Mouse (Mus musculus) right cerebral cortex, adult 2 months (tissue): ENCODE data around the gene Prkca.

Source experiments
- DNase-seq, 2 experiments: peaks; one replicate each; pipeline ENCODE4 v3.0.0; 2021 to 2022; ENCODE audit warnings: low spot score in 2 of 2

Gene Prkca

DNA sequence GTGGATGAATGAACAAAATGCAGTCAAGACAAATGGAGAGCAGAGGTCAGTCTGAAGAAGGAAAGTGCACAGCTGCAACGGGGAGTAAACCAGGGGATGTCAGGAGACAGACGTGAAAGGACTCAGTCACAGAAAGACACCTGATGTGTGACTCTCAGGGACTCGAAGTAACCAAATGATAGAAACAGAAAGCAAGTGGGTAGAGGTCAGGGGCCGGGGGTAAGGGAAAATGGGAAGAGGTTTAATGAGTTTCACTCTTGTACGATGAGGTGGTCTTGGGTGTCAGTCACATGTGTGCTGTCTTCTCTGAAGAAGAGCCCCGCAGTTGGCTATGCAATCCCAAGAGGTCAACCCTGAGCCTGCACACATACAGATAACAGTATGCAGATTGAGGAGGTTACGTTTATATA lies 82.0 kb downstream of the Prkca start:
- DNase-seq, result no peak

DNA sequence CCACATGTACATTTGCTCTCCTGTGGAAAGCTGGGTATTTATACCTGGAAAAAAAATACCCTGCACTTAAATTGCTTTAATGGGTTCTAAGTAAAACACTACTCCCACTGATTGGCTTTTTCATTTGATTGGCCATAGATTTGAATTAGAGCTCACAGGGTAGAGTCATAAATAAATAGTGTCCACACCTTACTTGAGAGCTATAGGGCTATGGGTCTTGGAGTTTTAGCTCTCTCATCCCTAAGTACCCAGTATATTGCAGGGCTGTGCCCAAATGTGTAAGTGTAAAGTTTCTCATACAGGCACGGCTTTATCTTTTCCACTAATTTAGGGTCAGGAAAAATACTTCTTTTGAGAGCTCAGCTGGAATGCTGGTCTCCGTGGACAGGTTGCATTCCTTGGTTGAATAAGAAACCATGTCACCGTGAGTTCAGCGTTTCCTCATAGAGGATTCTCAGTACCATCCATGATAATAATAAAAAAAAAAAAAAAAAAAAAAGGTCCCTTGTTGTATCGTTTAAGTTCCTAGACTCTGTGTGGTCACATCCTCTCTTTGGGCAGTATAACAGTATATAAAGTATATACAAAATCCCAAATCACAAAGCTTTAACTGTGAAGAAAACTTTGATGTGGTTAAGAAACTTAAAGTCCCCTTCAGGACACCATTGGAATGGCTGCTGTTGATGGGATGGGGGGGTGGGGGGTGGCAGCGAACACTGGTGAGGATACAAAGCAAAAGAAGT lies 82.8 kb downstream of the Prkca start:
- DNase-seq, result no peak

DNA sequence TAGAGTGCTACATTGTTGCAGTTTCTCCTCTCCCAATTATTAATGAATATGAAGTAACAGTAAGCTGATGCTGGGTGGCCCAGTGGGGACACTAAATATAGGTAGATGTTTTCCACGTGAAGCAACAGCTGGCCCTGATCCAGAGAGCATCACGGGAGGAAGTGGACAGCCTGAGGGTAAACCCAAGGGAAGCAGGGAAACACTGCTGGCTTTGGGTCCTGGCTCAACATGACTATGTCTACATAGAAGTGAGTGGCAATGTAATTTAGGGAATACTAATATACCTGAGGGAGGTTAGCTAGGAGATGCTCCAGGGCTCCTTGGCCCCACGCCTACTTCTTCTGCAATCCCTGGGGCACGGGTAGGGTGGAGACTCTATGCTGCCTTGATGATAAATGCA lies 84.3 kb downstream of the Prkca start:
- no peak for DNase-seq

DNA sequence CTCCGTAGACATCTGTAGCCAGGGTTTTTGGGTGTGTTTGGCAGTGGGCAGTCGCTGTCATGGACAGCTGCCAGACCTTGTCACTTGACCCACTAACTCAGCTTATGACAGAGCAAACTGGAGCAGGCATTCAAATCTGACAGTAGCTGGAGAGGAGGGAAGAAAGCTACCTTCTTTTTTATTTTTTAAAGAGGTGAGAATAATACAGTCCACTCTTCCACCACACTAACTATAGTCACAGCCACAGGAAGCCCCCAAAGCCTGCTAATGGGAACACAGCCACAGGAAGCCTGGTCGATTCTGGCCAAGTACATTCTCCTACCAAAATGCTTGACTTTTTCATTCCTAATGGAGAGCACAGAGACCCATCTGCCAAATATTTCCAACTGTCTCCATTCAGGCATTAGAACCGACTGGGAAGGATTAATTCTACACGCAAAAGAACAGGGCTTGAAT lies 84.9 kb downstream of the Prkca start:
- no peak for DNase-seq

DNA sequence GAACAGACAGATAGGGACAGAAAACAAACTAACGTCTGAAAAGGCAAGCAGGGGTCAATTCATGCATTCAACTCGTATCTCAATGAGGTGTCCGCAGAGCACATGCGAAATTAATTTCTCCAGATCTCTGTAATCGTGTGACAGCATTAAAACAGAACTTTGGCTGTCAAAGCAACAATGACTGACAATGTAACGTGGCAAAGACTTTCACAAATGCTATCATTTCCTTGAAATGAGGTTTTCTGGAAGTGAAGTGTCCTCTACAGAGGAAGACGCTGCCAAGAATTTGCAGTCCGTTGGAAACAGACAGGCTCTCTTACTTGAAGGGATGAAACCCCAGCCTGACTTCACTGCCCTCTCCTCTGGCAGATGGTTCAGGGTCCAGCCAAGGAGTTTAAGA lies 85.8 kb downstream of the Prkca start:
- no peak for DNase-seq

DNA sequence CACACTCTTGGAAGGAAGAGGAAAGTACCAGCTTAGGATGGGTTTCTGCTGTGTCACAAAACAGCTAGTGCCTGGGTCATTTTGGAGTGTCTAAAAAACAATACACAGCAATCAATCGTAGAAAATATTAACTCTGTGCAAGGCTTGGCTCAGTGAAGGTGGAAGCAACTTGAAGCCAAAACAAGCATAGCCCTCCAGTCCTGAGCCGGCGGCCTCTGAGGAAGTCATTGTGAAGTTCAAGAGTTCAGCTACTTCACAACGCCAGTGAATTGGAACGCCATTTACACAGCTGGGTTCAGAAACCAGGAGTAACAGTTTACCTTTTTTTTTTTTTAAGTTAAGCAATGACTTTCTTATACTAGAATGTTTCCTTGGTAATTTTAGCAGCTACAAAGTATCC lies 89.0 kb downstream of the Prkca start:
- DNase-seq, result no peak

DNA sequence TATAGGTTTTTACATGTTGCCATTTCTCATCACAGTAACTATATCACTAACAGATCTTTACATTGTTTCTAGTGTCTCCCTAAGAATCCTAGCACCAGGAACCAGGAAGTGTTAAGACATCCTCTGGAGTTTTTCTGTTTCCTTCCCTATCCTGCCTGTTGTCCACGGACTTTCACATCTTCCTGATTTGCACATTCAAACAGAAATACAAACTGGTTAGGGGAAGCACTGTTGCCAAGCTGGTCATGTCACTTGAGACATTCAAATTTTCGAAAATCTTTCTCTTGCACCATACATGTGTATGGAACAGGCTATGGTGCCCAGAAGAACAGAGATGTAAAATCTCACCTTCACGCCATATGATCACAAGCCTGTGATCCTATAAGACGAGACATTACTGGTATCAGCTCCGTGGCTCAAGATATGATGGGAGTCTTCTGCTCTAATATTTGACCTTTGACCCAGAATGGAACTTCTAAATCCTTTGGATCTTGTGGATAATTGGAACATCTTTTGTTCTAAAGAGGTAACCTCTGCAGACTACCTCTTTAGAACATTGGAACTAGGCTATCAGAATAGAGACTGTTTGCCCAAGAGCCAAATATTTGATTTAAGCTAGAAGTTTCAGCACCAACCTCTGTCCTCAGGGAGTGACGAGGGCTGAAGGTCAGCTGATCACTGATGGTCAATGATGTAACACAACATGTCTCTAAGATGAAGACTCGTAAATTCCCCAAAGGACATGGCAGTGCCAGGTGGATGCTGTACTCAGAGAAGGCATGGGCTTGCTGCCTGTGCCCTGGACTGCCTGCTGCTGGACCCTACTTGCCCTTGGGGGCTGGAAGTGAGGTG lies 91.6 kb downstream of the Prkca start:
- DNase-seq, result no peak

DNA sequence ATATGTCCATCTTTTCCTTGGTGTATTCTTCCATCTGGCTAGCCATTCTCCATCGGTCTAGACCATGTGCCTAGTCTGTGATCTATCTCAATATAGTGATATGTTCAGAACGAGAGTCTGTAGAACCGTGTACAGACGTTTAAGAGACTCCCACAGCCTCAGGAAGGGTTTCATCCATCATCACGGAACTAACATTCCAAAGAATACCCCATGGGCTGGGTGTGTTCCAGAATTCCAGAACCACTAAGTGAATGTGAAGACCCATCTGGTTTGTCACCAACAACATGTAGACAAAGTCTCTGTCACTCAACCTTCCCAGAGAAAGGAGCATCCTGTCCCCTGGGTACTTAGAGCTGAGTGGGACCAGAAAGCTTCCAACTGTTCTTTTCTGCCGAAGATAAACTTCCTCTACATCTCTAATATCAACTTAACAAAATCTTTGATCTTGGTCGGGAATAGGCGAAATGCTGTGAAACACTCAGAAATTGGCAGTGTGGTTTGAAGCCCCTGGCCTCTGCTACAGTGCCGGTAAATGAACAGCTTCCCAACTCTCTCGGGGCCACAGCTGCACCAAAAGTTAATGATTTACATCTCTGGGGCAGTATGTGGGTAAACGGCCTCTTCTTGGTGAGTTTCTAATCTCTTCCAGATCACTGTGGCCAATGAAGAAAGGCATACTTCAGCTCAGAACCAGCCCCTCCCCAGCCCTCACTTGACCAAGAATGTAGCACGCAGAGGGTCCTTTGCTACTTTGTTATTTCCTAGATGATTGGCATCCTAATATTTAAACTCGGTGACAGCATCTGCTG lies 92.7 kb downstream of the Prkca start:
- no peak for DNase-seq

DNA sequence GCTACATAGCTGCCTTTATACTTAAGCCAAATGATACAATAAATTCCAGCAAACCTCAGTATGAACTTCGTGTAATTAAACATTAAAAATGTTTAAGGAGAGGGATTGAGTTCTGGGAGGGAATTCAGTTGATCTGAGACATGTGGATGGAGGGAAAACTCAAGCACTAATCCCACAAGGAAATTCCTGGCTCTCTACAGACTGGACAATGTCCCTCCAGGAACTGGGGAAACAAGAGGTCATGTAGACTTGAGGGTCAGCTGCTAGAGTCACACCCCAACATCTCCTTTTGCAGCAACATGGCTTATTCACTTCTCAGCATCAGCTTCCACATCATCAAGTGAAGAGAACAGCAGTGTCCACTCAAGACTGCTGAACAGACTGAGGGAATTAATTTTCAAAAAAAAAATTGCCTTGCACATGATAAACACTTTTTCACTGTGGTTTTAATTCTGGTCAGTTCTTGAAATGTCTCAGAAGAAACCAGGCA lies 93.5 kb downstream of the Prkca start:
- no peak for DNase-seq

DNA sequence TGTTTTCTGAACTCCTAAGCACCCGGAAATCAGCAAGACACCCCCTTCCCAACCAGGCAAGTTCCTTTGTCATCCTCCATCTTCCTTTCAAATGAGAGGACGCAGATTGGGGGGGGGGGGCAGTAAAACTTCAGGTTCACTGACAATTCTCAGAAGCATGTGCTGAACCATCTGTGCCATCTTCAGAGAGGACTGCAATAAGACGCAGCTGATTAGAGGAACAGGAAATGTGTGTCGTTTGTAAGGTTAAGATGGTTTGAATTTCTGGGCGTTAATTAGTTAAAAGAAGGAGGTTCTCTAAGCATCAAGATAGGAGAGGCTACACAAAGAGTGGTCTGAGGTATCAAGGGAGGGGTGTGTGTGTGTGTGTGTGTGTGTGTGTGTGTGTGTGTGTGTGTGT lies 94.2 kb downstream of the Prkca start:
- DNase-seq, result no peak

DNA sequence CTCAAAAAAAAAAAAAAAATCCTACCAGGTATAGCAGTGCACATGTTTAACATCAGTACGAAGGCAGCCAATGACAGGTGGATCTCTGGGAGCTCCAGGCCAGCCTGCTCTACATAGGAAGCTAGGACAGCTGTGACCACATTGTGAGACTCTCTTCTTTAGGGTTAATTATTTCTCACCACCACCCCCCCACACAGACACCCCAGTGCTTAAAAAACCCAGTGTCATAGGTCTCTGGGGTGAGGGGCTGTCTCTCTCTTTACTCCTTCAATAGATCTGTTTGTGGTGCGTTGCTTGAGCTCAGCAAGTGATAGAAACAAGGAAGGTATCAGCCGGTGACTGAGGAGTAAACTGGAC lies 94.7 kb downstream of the Prkca start:
- DNase-seq, result no peak

DNA sequence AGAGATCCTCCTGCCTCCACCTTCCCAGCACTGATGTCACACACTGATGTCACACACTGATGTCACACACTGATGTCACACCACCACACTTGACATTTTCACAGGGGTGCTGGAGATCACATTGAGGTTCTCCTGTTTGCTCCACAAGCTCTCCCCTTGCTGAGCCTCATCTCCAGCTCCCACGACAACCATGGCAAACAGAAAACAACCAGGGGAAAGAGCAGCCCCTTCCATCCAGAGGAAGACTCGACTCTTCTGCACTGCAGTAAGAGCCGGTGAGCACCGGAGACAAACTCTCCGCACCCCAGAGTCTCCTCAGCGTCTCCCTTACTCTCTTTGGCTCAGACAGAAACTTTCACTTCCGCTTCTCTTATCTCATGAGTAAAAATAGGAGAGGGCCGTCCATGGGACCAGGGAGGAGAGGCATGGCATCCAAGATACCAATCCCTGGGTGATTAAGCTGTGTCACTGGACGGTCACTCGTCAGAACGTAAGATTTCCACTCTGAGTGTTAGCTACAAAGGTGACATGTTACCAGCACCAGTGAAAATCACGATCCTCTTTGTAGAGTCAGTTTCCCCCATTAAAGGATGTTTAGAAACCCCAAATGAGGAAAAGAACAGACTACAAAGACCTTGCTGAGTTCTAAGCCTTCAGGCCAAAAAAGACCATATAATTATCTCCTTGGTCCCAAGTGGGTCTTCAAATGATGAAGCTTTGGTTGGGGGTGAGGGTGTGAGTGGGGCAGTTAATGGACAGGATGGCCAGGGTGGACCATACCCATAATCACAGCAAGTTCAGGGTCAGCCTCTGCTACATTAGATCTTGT lies 95.3 kb downstream of the Prkca start:
- no peak for DNase-seq

DNA sequence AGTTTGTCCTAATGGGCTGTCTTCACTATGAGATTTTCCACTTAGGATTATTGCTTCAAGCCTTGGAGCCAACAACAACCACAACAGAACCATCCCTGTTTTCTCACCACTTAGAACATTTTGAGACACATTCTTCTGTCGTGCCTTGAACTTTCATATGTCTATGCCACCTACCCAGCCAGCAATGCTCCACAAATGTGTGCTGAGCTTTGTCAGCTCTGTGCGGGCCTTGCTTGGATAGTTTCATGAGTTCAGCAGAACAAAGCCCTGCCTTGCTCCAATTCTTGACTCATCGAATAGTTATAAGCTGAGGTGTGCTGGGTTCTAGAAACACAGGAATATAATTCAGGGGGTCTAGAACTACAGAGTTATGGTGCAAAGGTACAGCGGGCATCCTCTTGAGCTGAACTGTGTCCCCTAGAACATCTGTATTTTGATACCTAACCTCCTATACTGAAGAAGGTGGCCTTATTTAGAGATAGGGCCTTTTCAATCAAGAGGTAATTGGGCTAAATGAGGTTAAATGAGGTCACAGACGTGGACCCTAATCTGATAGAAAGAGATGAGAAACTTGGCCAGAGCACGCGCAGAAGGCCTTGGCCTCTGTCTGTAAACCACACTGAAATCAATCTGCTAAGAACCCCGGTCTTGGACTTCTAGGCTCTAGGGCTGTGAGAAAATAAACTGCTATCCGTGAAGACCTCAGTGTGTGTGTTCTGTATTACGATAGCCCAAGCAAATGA lies 96.4 kb downstream of the Prkca start:
- no peak for DNase-seq

DNA sequence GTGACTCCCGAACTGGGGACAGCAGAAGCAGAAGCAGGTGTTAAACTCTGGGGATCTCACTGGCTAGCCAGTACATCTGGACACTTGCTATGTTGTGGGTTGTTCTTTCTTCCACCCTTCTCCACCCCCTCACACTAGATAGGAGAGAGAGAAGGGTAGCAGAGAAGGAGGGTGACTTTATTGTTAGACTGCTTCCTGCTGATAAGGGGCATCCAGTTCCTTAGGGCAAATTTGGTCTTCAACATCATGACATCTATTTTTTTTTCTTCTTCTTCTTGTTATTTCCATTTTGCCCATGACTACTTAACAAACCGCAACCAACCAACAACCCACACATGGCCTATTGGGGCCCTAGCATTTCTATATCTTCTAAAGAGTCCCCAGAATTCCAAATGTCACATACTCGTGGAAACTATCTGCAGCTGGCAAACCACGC lies 97.4 kb downstream of the Prkca start:
- DNase-seq, result no peak

DNA sequence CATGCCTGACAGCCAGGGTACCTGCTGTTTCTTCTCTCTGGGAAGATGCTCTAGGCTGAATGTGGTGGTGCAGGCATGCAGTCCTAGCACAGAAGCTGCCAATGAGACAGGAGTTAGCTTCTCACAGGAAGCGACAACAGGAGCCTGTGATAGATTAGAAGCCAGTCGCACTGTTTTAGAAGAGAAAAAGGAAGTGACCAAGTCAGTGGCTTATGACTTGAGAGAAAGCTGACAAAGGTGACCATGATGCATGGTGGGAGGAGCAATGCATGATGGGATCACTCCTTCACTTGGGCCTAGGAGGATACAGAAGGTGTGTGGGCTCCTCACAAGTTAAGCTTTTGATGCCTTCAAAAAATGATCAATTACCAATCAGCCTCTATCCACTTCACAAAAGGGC lies 99.5 kb downstream of the Prkca start:
- no peak for DNase-seq

DNA sequence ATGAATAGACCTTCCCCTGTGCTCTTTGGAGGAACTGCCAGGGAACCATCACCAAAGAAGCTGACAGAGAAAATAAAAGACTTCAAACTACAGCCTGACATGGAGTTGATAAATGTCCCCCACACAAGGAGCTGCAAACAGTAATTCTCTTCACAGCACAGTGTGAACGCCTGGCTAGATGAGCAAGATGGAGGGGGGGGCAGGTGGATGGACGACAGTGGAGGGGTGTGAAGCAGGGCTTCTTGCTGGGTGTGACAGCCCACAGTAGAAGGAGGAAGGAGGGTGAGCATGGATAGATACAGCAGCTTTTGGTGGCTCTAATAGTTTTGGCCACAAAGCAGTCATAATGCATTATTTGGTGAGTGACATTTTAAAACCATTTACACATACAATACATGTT lies 100.1 kb downstream of the Prkca start:
- DNase-seq, result no peak

DNA sequence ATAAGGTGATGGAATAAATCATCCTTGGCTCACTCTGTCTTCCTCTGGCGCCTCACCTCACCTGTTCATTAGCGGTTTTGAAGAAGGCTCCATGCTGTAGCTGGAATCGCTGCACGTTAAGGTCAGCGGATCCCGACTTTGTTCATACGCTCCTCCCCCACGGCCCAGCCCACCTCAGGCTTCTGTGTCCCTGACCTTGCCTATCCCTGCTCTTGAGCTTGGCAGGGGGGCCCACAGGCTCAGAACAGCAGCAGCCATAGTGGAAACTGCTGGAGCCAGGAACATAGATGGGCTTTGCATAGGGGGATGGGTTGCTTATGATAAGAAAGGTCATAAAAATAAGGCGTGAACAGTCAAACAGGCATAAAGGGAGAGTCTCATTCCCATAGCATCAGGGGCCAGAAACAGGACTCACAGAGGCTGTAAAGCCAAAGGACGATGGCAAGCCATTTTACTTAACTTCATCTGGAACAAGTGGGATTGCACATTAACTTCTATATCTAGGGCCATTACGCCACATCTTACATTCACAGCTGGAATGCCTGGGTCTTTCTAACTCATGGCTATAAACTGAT lies 102.7 kb downstream of the Prkca start:
- no peak for DNase-seq

DNA sequence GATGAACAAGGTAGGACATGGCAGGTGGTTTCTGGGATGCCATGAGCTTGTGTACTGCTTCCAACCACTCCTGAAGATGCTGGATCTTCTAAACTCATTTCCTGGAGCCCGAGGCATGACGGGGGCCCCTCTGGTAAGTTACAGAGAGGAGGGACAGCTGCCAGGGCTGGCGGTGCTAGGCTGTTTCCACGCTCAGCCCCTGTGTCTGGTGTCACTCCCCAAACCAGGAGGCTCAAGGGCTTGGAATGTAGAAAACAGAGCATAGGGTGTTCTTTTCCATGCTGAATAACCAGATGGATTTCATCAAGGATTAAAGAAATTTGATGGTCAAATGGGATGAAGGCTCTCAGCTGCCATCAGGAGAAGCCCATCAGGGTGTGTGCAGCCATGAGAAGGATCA lies 104.6 kb downstream of the Prkca start:
- no peak for DNase-seq

DNA sequence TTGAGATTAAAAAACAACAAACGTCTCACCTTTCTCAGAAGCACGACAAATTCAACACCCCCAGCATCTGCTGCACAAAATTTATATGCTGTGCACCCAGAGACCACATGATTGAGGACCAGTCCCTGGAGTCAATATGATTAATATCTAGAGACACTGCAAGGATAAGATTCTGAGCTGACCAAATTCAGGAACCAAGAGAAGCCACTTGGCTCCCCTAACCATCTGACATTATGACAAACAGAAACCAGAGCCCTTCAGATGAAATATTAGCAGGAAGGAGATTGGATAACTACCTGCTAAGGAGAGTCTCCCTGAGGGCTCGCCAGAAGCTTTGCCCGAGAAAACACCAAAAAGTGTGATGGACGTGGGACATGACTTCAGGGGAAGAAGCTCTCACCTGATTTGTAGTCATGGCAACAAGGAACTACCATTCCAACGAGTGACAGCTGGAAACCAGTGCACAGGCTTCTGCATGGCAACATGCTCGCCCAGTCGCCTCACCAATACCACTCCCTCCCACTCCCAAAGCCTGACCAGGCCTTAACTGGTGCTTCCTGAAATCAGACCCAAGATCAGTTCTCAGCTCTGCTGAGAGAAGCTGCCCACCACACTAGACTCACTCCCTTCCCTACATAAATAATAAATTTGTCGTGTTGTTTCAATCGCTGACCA lies 106.8 kb downstream of the Prkca start:
- no peak for DNase-seq

DNA sequence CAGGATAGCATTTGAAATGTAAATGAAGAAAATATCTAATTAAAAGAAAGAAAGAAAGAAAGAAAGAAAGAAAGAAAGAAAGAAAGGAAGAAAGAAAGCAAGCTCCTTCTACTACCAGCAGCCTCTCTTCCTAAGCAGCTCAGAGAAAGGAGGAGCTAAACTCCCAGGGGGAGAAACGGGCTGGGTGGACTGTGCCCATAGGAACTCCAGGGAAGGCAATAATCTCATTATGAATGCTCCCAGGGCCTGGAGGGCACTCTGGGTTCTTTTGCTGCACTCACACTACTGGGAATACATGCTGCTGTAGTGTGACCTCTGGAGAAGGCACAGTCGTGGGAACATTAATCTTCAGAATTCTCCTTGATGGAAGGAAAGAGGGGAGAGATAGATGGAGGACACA lies 107.5 kb downstream of the Prkca start:
- DNase-seq, result no peak
